Mouse (Mus musculus) hindbrain, embryonic 15.5 days (tissue): ENCODE data around the gene Abca1. TPM values are rescaled to one million over a fixed set of nuclear protein-coding genes. Genes with fewer than 3 reads are reported as not detected.
A peak's percentile ranks its signal among the peaks of the same experiment; 100 is the strongest.

Experiments used
- ATAC-seq: fragments of 200-750 bp; cut with Nextera tagmentation; 2 replicates; pipeline ENCODE4 v1.8.0; 2017; ENCODE audit warnings: low read depth, moderate number of reproducible peaks, moderate TSS enrichment; ENCODE audit not compliant: low FRiP score
- H3K27ac ChIP-seq: fragments of 300-500 bp; sonication (generic); replicated peaks from 2 replicates; pipeline ENCODE4 v1.5.1; 2015; ENCODE audit warnings: mild to moderate bottlenecking, inconsistent platforms
- H3K27me3 ChIP-seq: fragments of 300-500 bp; sonication (generic); 2 replicates; pipeline ENCODE4 v1.6.1; 2015; ENCODE audit warnings: control low read depth, inconsistent platforms
- H3K36me3 ChIP-seq: fragments of 300-500 bp; sonication (generic); 2 replicates; pipeline ENCODE4 v1.6.1; 2015; ENCODE audit warnings: control low read depth, inconsistent platforms
- H3K4me1 ChIP-seq: fragments of 300-500 bp; sonication (generic); replicated peaks from 2 replicates; pipeline ENCODE4 v1.6.1; 2015; ENCODE audit warnings: control low read depth, inconsistent platforms
- H3K4me2 ChIP-seq: fragments of 300-500 bp; sonication (generic); 2 replicates; pipeline ENCODE4 v1.6.1; 2015; ENCODE audit warnings: moderate library complexity, mild to moderate bottlenecking, inconsistent platforms
- H3K4me3 ChIP-seq: fragments of 300-500 bp; sonication (generic); 2 replicates; pipeline ENCODE4 v1.5.1; 2015; ENCODE audit warnings: mild to moderate bottlenecking, inconsistent platforms
- H3K9ac ChIP-seq: fragments of 300-500 bp; sonication (generic); 2 replicates; pipeline ENCODE4 v1.6.1; 2015; ENCODE audit warnings: inconsistent platforms
- H3K9me3 ChIP-seq: fragments of 300-500 bp; sonication (generic); 2 replicates; pipeline ENCODE4 v1.6.1; 2016; ENCODE audit warnings: control low read depth, inconsistent platforms
- WGBS: fragments of 180-500 bp; shearing (Covaris S2); methylation state at CpG from one replicate; pipeline ENCODE4 v1.1.7; 2015; 5-methylcytosine and 5-hydroxymethylcytosine counted together
- polyA plus RNA-seq: library from polyadenylated mRNA; unstranded; fragments of >200 nt; fragmentation: Nextera tagmentation; extraction: Ambion mirVana; gene quantifications from 2 replicates; pipeline ENCODE4 v1.2.1, GENCODE M21; 2015

The Abca1 gene
- polyA plus RNA-seq, 1 experiment from 2014 or later: 10.1 TPM

DNA sequence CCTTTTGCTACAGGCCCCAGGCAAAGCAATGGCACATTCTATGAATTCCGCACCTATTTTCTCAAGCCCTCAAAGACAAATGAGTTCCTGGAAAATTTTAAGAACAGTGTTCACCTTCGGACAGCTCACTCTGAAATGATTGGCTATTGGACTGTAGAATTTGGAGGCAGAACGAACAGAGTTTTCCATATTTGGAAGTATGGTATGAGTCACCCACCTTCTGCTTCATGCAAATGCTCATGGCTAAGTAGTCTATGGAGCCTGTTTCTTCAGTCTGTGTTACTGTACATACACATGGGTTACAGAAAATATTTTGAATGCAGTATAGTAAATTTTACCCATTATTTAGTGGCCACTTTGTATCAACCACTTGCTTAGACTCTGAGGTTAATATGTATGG is 144.7 kb downstream of the Abca1 start:
- H3K4me2 ChIP-seq: no peak overlapping the region
- H3K27ac ChIP-seq: no peak overlapping the region
- peaks cover 9% of the 10 kb centered on the region for H3K4me1 ChIP-seq
- no peak for ATAC-seq
- no peak overlapping the region for H3K4me3 ChIP-seq
- H3K27me3 ChIP-seq: no peaks in the 10 kb centered on the region
- no peak overlapping the region for H3K9ac ChIP-seq
- H3K9me3 ChIP-seq: no peaks in the 10 kb centered on the region
- 98% methylated on average over 3 of the region's 3 CpGs for WGBS
- H3K36me3 ChIP-seq: peaks cover 39% of the 10 kb centered on the region

DNA sequence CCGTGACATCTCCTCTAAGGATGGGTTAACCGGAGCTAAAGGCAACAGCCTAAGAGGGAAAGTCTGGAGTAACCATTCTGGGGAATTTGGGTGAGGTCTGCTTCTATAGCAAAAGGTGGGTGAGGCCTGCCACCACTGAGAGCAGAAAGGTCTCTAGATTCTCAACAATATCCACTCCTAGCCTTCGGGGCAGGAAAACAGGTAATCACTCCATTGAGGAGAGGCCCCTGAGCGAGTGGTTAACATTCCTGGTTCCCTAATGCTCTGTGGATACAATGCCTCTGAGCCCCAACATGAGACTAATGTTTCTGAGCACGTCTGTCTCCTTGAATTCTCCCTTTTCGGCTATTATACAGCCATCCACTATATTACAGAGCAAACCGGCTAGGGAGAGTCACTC is 145.3 kb downstream of the Abca1 start:
- no peak overlapping the region for H3K9ac ChIP-seq
- ATAC-seq: no peak
- no peak overlapping the region for H3K4me2 ChIP-seq
- peaks cover 34% of the 10 kb centered on the region for H3K36me3 ChIP-seq
- no peak overlapping the region for H3K27ac ChIP-seq
- WGBS: 95% methylated on average over 7 of the region's 7 CpGs
- peaks cover 9% of the 10 kb centered on the region for H3K4me1 ChIP-seq
- H3K4me3 ChIP-seq: no peak overlapping the region
- H3K27me3 ChIP-seq: no peaks in the 10 kb centered on the region
- H3K9me3 ChIP-seq: no peaks in the 10 kb centered on the region

DNA sequence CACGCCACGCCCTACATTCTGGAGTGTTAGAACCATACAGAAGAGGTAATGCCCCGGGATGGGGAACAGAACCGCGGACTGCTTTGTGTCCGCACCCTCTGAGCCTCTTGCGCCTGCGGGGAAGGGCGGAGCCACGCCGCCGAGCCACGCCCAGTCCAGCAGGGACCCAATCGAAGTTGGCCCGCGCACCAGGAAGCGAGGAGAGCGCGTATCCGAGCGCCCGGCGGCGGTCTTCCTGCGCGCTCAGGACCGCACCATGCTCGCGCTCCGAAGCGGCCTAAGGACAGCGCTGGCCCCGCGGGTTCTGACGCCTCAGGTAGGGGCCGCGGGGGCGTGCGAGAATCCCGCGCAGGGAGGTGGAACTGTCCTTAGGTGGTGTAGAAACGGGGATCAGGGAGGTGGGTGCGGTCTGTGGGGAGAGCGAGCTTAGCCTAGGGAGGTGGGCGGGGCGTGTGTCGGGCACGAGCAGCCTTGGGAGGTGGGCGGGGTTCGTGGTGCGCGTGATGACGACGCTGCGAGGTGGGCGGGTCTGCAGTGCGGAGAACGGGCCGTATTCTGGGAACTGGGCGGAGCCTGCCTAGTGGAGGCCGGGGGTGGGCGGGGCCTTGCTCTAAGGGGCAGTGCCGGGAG is 147.8 kb downstream of the Abca1 start, which contains the start of gene Nipsnap3b:
TSS of gene Nipsnap3b (plus strand) at position 149 of the 630 bp plus-strand sequence.
- under 1% methylated on average over 63 of the region's 63 CpGs for WGBS
- ATAC-seq: peak; percentile 95
- peaks cover 9% of the 10 kb centered on the region for H3K4me1 ChIP-seq
- no peaks in the 10 kb centered on the region for H3K27me3 ChIP-seq
- H3K9me3 ChIP-seq: no peaks in the 10 kb centered on the region
- H3K27ac ChIP-seq: peak within 1 kb of the TSS; percentile 96
- H3K4me3 ChIP-seq: peak within 1 kb of the TSS; percentile 96
- H3K4me2 ChIP-seq: peak within 1 kb of the TSS; percentile 65
- peaks cover 17% of the 10 kb centered on the region for H3K36me3 ChIP-seq
- peak within 1 kb of the TSS; percentile 83 for H3K9ac ChIP-seq

DNA sequence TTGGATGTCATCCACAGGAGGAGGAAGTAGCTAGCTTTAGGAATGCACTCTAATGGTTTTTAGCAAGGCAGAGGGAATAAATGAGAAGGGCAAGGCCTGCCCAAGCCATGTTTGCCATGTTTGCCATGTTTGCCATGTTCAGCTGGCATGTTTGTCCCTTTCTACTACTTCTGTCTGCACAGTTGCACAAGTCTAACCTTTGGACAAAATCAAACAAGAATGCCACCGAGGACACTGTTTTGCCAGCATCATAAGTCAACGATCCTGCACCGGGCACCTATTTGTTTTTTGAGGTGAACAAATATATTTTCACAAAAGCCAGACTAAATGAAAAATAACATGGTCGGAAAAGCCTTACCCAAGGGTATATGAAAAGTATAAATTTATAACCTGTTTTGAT is 149.8 kb downstream of the Abca1 start:
- Histone ChIP-seq H3K9ac (no peak overlapping the region), H3K4me3 (no peak overlapping the region), H3K27me3 (no peaks in the 10 kb centered on the region), H3K4me2 (no peak overlapping the region), H3K9me3 (no peaks in the 10 kb centered on the region), H3K27ac (no peak overlapping the region), H3K4me1 (peaks cover 9% of the 10 kb centered on the region), H3K36me3 (peaks cover under 1% of the 10 kb centered on the region)
- WGBS: 89% methylated on average over 4 of the region's 4 CpGs
- no peak for ATAC-seq

DNA sequence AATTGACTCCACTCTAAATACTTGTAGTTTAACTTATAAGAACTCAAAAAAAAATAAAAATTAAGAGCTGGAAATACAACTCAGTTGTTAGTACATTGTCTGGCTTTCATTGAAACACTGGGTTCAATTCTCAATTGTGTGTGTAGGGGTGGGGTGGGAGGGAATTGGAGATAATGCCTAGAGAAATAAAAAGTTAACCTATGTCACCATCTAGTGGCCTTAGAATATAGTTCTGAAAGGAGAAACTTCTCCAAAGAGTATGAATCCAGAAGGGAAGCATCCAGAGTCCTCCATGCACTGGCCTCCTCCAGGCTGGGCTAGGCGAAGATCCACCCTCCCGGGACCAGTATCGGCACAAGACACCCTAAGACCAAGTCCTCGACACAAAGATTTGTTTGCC is 150.5 kb downstream of the Abca1 start:
- 63% methylated on average over 4 of the region's 4 CpGs for WGBS
- no peak overlapping the region for H3K4me3 ChIP-seq
- H3K27me3 ChIP-seq: no peaks in the 10 kb centered on the region
- no peaks in the 10 kb centered on the region; the same call in 1 of the 2 replicates for H3K36me3 ChIP-seq
- peaks cover 9% of the 10 kb centered on the region for H3K4me1 ChIP-seq
- no peak overlapping the region for H3K9ac ChIP-seq
- no peak for ATAC-seq
- no peaks in the 10 kb centered on the region for H3K9me3 ChIP-seq
- no peak overlapping the region for H3K4me2 ChIP-seq
- no peak overlapping the region for H3K27ac ChIP-seq

DNA sequence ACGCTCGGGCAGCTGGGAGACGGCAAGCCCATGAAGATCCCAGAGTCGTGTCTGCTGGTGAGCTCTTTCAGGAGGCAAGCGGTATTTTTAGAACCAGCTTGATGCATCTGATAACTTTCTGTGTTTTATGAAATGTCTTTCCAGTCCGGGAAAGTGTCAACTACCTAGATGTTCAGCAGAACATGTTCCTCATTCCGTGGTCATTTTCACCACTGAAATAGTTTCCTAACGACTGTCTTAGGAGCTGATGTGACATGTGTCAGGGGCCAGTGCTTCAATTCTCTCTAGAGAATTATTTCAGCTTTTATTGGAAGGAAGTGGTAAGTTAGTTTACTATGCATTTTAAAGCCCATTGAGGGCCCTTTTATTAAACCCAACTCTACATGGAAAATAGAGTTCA is 159.5 kb downstream of the Abca1 start:
- Histone ChIP-seq H3K9me3 (no peaks in the 10 kb centered on the region), H3K36me3 (no peaks in the 10 kb centered on the region), H3K4me1 (no peaks in the 10 kb centered on the region), H3K27ac (no peak overlapping the region), H3K4me3 (no peak overlapping the region), H3K9ac (no peak overlapping the region), H3K4me2 (no peak overlapping the region), H3K27me3 (no peaks in the 10 kb centered on the region)
- no peak for ATAC-seq
- WGBS: 86% methylated on average over 8 of the region's 8 CpGs

DNA sequence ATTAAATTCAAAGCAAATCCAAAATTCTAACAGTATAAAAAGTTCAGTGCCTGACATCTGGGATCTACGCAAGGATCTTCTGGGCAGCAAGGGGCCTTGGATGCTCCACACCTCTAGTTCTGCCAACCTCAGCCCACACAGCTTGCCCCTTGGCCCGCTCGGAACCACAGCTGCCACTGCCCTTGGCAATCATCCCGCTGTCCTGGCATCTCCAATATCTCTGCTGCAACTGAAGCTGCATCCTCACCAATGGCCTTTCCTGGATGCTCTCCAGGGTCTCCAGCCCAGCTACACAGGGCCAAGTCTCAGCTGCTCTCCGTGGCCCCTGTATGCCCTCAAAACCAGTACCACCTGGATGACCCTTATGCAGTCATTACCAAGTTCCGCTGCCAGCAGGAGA is 160.2 kb downstream of the Abca1 start:
- no peaks in the 10 kb centered on the region for H3K27me3 ChIP-seq
- H3K4me2 ChIP-seq: no peak overlapping the region
- H3K9me3 ChIP-seq: no peaks in the 10 kb centered on the region
- no peaks in the 10 kb centered on the region for H3K4me1 ChIP-seq
- 82% methylated on average over 6 of the region's 6 CpGs for WGBS
- no peaks in the 10 kb centered on the region for H3K36me3 ChIP-seq
- ATAC-seq: no peak
- no peak overlapping the region for H3K27ac ChIP-seq
- no peak overlapping the region for H3K9ac ChIP-seq
- no peak overlapping the region for H3K4me3 ChIP-seq

DNA sequence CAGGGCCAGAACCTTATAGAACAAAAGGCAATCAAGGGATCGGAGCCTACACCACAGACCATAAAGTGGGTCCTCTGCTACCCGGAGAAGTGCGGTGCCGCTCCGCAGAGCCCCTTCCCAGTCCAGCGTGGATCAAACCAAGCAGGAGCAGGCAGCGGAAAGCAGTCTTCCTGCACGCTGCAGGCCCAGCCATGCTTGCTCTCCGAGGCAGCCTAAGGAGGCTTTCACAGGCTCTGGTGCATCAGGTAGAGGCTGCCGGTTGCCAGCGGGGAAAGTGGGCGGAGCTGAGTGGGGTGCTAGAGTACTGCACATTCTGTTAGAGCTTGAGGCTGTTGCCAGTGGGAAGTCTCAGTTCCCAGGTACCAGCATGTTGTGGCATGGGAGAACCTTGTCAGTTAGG is 170.4 kb downstream of the Abca1 start, which contains the start of gene Nipsnap3a:
TSS of gene Nipsnap3a (plus strand) at position 25 of the 400 bp plus-strand sequence.
- no peaks in the 10 kb centered on the region for H3K36me3 ChIP-seq

DNA sequence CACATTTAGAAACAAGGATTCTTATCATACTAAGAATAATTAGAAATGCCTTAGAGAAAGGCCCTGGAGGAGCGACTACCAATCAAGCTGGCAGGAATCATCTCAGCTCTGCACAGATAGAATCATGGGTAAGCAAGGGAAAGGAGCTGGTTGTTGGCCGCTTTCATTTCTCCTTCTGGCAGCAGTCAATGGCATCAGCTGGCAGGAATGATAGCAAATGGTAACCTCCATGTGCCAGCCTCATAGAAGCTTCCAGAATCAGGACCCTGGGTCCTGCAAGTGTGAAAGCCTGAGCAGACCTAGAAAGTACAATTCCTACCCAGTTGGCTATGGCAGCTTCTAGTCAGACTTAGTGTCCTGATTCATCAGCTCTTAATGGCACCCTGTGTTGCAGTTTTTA is 173.4 kb downstream of the Abca1 start:
- H3K27ac ChIP-seq: no peak overlapping the region
- no peaks in the 10 kb centered on the region for H3K36me3 ChIP-seq
- 0 out of 2 replicates have a peak, but pooled peaks cover 3% of the 10 kb centered on the region for H3K4me1 ChIP-seq
- H3K4me2 ChIP-seq: no peak overlapping the region
- no peaks in the 10 kb centered on the region for H3K27me3 ChIP-seq
- 93% methylated on average over 2 of the region's 2 CpGs for WGBS
- H3K9me3 ChIP-seq: no peaks in the 10 kb centered on the region
- no peak for ATAC-seq
- no peak overlapping the region for H3K4me3 ChIP-seq
- no peak overlapping the region for H3K9ac ChIP-seq

More for the DNA sequence above, 170.4 kb downstream of the Abca1 start, which contains the start of gene Nipsnap3a:
- ATAC-seq: no peak
- peak within 1 kb of the TSS; percentile 19 for H3K4me2 ChIP-seq
- WGBS: 32% methylated on average over 12 of the region's 12 CpGs
- H3K9me3 ChIP-seq: no peaks in the 10 kb centered on the region
- H3K27ac ChIP-seq: no peak within 1 kb of the TSS
- H3K27me3 ChIP-seq: no peaks in the 10 kb centered on the region
- 0 out of 2 replicates have a peak, but pooled peaks cover 3% of the 10 kb centered on the region for H3K4me1 ChIP-seq
- no peak within 1 kb of the TSS for H3K4me3 ChIP-seq
- H3K9ac ChIP-seq: no peak within 1 kb of the TSS

DNA sequence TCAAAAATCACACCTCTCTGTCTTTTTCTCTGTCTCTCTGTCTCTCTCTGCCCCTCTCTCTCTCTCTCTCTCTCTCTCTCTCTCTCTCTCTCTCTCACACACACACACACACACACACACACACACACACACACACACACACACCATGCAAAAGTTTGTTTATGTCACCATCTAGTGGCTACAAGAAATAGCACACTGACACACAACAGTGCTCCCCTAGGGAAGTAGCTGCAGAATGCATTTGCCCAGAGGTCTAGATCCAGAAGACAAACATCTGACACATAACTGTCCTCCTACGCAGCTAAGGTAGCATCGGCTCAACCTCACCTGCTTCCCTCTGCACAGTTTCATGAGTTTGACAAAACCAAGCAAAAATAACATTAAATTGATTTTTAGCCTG is 174.5 kb downstream of the Abca1 start:
- Histone ChIP-seq H3K27ac (no peak overlapping the region), H3K4me1 (0 out of 2 replicates have a peak, but pooled peaks cover 3% of the 10 kb centered on the region), H3K9me3 (no peaks in the 10 kb centered on the region), H3K27me3 (no peaks in the 10 kb centered on the region), H3K36me3 (no peaks in the 10 kb centered on the region), H3K4me2 (no peak overlapping the region), H3K9ac (no peak overlapping the region), H3K4me3 (no peak overlapping the region)
- 63% methylated on average over 2 of the region's 2 CpGs for WGBS
- 0 out of 2 replicates have a peak, but pooled peaks have one; percentile 48 for ATAC-seq
